Mouse (Mus musculus) E14TG2a.4 (cell line): ENCODE results near the gene Lsm7.

Experiments used
- H3K27me3 ChIP-seq: 2 replicates; pipeline ENCODE4 v1.6.1; 2014; ENCODE audit warnings: low read length, control low read depth; ENCODE audit not compliant: insufficient read depth
- H3K36me3 ChIP-seq: 2 replicates; pipeline ENCODE4 v1.6.1; 2014; ENCODE audit warnings: low read length, control low read depth; ENCODE audit not compliant: insufficient read depth
- H3K4me1 ChIP-seq: replicated peaks from 2 replicates; pipeline ENCODE4 v1.6.1; 2014; ENCODE audit warnings: low read depth, low read length, control low read depth
- H3K4me3 ChIP-seq: replicated peaks from 2 replicates; pipeline ENCODE4 v1.5.1; 2014; ENCODE audit warnings: mild to moderate bottlenecking, low read length
- H3K9me3 ChIP-seq: 2 replicates; pipeline ENCODE4 v1.6.1; 2014; ENCODE audit warnings: low read length, control low read depth
- CTCF ChIP-seq: conservative IDR thresholded peaks from 2 replicates; pipeline ENCODE4 v1.5.1; 2014; ENCODE audit warnings: low read length
- NANOG ChIP-seq: IDR thresholded peaks from 2 replicates; pipeline ENCODE4 v1.6.1; 2014; ENCODE audit warnings: borderline replicate concordance, low read length, mixed read lengths
- POU5F1 ChIP-seq: IDR thresholded peaks from 2 replicates; pipeline ENCODE4 v1.6.1; 2014; ENCODE audit warnings: low read length, borderline replicate concordance

Lsm7 gene

GRCm38 (mm10) chr10:80806341-80807056 lies 48.5 kb downstream of the Lsm7 start:
- H3K27me3 ChIP-seq: peaks cover 39% of the 10 kb centered on the region
- peaks cover 85% of the 10 kb centered on the region for H3K4me1 ChIP-seq
- H3K36me3 ChIP-seq: peaks cover 39% of the 10 kb centered on the region
- TF ChIP-seq NANOG (no peak), CTCF (no peak), POU5F1 (no peak)
- no peaks in the 10 kb centered on the region for H3K9me3 ChIP-seq
- peak overlapping the region; percentile 84 for H3K4me3 ChIP-seq

GRCm38 (mm10) chr10:80805925-80806324 lies 49.1 kb downstream of the Lsm7 start:
- no peak for TF ChIP-seq NANOG
- TF ChIP-seq CTCF: peak; percentile 98
- Histone ChIP-seq H3K4me1 (peaks cover 91% of the 10 kb centered on the region), H3K36me3 (peaks cover 45% of the 10 kb centered on the region), H3K4me3 (peak overlapping the region; percentile 84), H3K27me3 (peaks cover 35% of the 10 kb centered on the region), H3K9me3 (no peaks in the 10 kb centered on the region)

GRCm38 (mm10) chr10:80805322-80805721 lies 49.7 kb downstream of the Lsm7 start:
- Histone ChIP-seq H3K4me3 (no peak overlapping the region), H3K4me1 (peaks cover 93% of the 10 kb centered on the region), H3K36me3 (peaks cover 51% of the 10 kb centered on the region), H3K9me3 (no peaks in the 10 kb centered on the region), H3K27me3 (peaks cover 30% of the 10 kb centered on the region)
- no peak for TF ChIP-seq POU5F1
- no peak for TF ChIP-seq CTCF
- TF ChIP-seq NANOG: no peak

GRCm38 (mm10) chr10:80804916-80805315 lies 50.1 kb downstream of the Lsm7 start, which contains the start of gene Amh:
TSS of gene Amh (plus strand) at chr10:80805243.
- TF ChIP-seq POU5F1: no peak
- TF ChIP-seq CTCF: no peak
- TF ChIP-seq NANOG: no peak
- H3K4me3 ChIP-seq: peak within 1 kb of the TSS; percentile 84
- no peaks in the 10 kb centered on the region for H3K9me3 ChIP-seq
- peaks cover 26% of the 10 kb centered on the region for H3K27me3 ChIP-seq
- peaks cover 93% of the 10 kb centered on the region for H3K4me1 ChIP-seq
- peaks cover 55% of the 10 kb centered on the region for H3K36me3 ChIP-seq

DNA sequence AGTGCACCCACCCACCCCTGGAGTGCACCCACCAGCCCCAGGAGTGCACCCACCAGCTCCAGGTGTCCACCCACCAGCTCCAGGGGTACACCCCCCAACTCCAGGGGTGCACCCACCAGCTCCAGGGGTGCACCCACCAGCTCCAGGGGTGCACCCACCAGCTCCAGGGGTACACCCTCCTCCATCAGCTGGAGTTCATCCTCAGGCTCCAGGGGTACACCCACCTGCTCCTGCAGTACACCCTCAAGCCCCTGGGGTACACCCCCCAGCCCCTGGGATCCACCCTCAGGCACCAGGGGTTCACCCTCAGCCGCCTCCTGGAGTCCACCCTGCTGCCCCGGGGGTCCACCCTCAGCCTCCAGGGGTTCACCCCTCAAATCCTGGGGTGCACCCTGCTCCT lies 50.7 kb downstream of the Lsm7 start:
- no peaks in the 10 kb centered on the region for H3K9me3 ChIP-seq
- no peak for TF ChIP-seq NANOG
- no peak for TF ChIP-seq CTCF
- TF ChIP-seq POU5F1: no peak
- H3K4me1 ChIP-seq: peaks cover 93% of the 10 kb centered on the region
- H3K4me3 ChIP-seq: no peak overlapping the region
- peaks cover 21% of the 10 kb centered on the region for H3K27me3 ChIP-seq
- H3K36me3 ChIP-seq: peaks cover 59% of the 10 kb centered on the region

GRCm38 (mm10) chr10:80802996-80803395 lies 52.0 kb downstream of the Lsm7 start:
- TF ChIP-seq NANOG: no peak
- TF ChIP-seq CTCF: no peak
- no peak for TF ChIP-seq POU5F1
- no peaks in the 10 kb centered on the region for H3K9me3 ChIP-seq

More at GRCm38 (mm10) chr10:80802996-80803395, 52.0 kb downstream of the Lsm7 start:
- Histone ChIP-seq H3K27me3 (peaks cover 8% of the 10 kb centered on the region), H3K4me3 (no peak overlapping the region), H3K36me3 (peaks cover 59% of the 10 kb centered on the region), H3K4me1 (peaks cover 81% of the 10 kb centered on the region)
